Mouse (Mus musculus) CD4-positive, CD25-positive, alpha-beta regulatory T cell, adult 4 months (primary cell): ENCODE data around the gene Slain2. TPM values are rescaled to one million over a fixed set of nuclear protein-coding genes. Genes with fewer than 3 reads are reported as not detected.
"Not testable (repeated sequence)": the region's sequence is repeated elsewhere in the genome, so short reads cannot be mapped to it uniquely, and the experiment has no call there.

Experiments
- ATAC-seq: one replicate; pipeline ENCODE4 v1.8.0; 2017
- polyA plus RNA-seq, 2 experiments: library from polyadenylated mRNA; unstranded; fragments of 100-300 nt; shearing (Covaris generic); gene quantifications; one replicate each; pipeline ENCODE4 v1.2.1; 2017

Slain2 gene
- polyA plus RNA-seq, 2 experiments from 2014 or later, result 9.8 to 10.8 TPM

DNA sequence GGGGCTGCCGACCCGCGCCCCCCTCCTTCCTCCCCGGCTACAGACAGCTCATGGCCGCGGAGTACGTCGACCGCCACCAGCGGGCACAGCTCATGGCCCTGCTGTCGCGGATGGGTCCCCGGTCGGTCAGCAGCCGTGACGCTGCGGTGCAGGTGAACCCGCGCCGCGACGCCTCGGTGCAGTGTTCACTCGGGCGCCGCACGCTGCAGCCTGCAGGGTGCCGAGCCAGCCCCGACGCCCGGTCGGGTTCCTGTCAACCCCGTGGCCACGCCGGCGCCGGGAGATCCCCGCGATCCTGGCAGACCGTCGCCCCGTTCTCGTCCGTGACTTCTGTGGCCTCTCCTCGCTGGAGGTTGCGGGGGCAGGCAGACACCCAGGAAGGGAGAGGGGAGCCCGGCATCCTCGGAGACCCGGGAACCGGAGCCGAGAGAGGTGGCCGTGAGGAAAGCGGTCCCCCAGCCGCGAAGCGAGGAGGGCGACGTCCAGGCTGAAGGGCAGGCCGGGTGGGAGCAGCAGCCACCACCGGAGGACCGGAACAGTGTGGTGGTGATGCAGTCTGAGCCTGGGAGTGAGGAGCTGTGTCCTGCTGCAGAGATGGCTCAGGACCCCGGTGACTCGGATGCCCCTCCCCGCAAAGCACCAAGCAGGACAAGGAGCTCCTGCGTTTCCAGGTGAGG is 99.6 kb downstream of the Slain2 start:
- ATAC-seq, result not testable (repeated sequence)

DNA sequence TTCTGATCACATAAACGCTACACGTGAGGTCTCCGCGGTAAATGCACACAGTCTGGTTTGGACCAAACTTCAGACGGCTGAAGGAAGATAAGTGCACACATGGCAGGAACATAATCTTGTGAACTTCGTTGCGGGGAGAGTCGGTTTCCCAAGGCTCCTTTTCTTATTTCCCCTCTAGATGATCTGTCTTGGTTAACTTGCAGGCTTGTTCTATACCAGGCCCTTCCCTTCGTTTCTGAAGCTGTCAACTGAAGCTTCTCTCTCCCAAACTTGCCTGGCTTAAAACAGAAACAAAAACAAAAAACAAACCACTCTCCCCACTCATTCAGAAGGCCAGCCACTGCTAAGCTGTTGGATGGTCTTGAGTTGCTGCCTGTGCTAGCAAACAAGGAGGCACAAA is 100.6 kb downstream of the Slain2 start:
- no peak for ATAC-seq

DNA sequence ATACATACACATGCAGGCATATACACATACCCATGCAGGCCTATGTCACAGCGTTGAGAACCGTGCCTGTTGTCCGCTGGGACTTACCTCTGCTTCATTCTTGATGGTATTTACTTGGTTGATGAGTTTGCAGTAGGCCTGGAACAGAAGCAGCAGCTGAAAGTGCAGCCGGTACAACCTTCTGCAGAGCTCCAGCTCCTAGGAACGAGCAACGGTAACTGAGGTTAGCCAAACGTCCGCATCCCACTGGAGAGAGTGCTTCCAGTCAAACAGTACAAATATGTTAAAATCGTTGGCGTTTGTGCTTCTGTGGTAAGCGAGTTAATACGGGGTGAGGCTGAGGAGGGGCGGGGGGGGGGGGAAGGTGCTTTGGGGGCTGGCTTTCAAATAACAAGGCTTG is 109.7 kb downstream of the Slain2 start:
- ATAC-seq, result no peak

Other genes starting within 250 kb of the Slain2 start
- 10 to 100 TPM; 69.9 to 78.6 TPM for gene Txk, start 161.5 kb upstream of the Slain2 start, polyA plus RNA-seq
- gene Tec, start 45.8 kb upstream of the Slain2 start, polyA plus RNA-seq, result 10 to 100 TPM; 11.5 to 19.9 TPM
- not detected for gene Gm10135, start 60.4 kb downstream of the Slain2 start, polyA plus RNA-seq
- not detected for gene Slc10a4, start 92.6 kb downstream of the Slain2 start, polyA plus RNA-seq